Mouse (Mus musculus) olfactory bulb, adult 2 months (tissue): ENCODE measurements at regions not wholly inside any gene's neighbourhood (a gene's known extent, or its start where the extent isn't known, plus 50 kb on each side); places are given as distances from the start of the nearest gene placed in this dataset.
"Not testable (repeated sequence)": the region's sequence is repeated elsewhere in the genome, so short reads cannot be mapped to it uniquely, and the experiment has no call there.

Experiments
- CTCF ChIP-seq: fragments of 200-500 bp; IDR thresholded peaks from 2 replicates; pipeline ENCODE4 v1.5.1; 2012; ENCODE audit warnings: low read depth, mild to moderate bottlenecking, low read length, moderate library complexity; ENCODE audit not compliant: insufficient read depth
- POLR2A ChIP-seq: fragments of 200-500 bp; IDR thresholded peaks from 2 replicates; pipeline ENCODE4 v1.6.1; 2012; ENCODE audit warnings: mild to moderate bottlenecking, low read depth, low read length, moderate library complexity; ENCODE audit not compliant: insufficient read depth

DNA sequence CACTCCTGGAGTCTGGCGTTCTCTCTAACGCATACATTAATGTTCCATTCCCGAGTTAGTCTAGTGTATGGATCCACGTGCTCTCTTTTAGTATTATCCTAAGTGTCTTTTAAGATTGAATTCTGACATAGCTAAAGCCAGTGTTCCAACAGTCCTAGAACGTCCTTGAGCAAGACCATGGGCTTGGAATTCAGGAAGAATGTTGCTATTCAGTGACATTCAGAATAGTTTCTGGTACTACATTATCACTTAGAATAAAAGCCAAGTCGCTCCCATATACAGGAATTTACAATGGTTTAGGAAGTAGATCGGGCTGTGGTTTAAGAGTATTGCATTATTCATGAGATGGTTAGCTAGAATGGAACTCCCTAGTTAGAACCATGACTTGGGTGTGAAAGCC lies 277.6 kb upstream of the Klf6 start:
- not testable (repeated sequence) for TF ChIP-seq POLR2A, CTCF
